Mouse (Mus musculus) 3T3-L1 (cell line): ENCODE results near the gene Cfap97.
A peak's percentile ranks its signal among the peaks of the same experiment; 100 is the strongest.

Source experiments
- DNase-seq: peaks from one replicate; pipeline ENCODE4 v3.0.0-alpha.2; 2015; ENCODE audit warnings: low read depth, low spot score

The Cfap97 gene

GRCm38 (mm10) chr8:46153042-46153441 lies 1.5 kb downstream of the Cfap97 start:
- no peak for DNase-seq

- peak; percentile 90 for DNase-seq
Observed at GRCm38 (mm10) chr8:46162953-46163869, 11.6 kb downstream of the Cfap97 start.

- DNase-seq = no peak
Observed at GRCm38 (mm10) chr8:46163870-46164190, 12.3 kb downstream of the Cfap97 start.

GRCm38 (mm10) chr8:46173651-46174050 lies 22.1 kb downstream of the Cfap97 start:
- DNase-seq = no peak

- no peak for DNase-seq
Observed at GRCm38 (mm10) chr8:46180136-46180535, 28.6 kb downstream of the Cfap97 start.

- peak; percentile 81 for DNase-seq
Observed at GRCm38 (mm10) chr8:46185361-46185760, 33.8 kb downstream of the Cfap97 start.

GRCm38 (mm10) chr8:46193100-46193499 lies 41.5 kb downstream of the Cfap97 start:
- no peak for DNase-seq

GRCm38 (mm10) chr8:46196877-46197276 lies 45.3 kb downstream of the Cfap97 start:
- peak; percentile 51 for DNase-seq

GRCm38 (mm10) chr8:46197673-46198072 lies 46.1 kb downstream of the Cfap97 start:
- DNase-seq = no peak

GRCm38 (mm10) chr8:46202350-46202749 lies 50.8 kb downstream of the Cfap97 start:
- DNase-seq = no peak

GRCm38 (mm10) chr8:46204301-46204700 lies 52.7 kb downstream of the Cfap97 start:
- no peak for DNase-seq

- peak; percentile 51 for DNase-seq
Observed at GRCm38 (mm10) chr8:46204974-46205640, 53.5 kb downstream of the Cfap97 start.

- DNase-seq = no peak
Observed at GRCm38 (mm10) chr8:46206107-46206506, 54.5 kb downstream of the Cfap97 start.

GRCm38 (mm10) chr8:46208354-46208753 lies 56.8 kb downstream of the Cfap97 start:
- no peak for DNase-seq

GRCm38 (mm10) chr8:46209057-46209456 lies 57.5 kb downstream of the Cfap97 start:
- no peak for DNase-seq

- DNase-seq = peak; percentile 89
Observed at GRCm38 (mm10) chr8:46210404-46211315, 59.1 kb downstream of the Cfap97 start, which contains the start of gene Slc25a4. Gene Slc25a4 (minus strand): TSS chr8:46211284.

- DNase-seq = no peak
Observed at GRCm38 (mm10) chr8:46211611-46212071, 60.1 kb downstream of the Cfap97 start.

- DNase-seq = no peak
Observed at GRCm38 (mm10) chr8:46212194-46212593, 60.6 kb downstream of the Cfap97 start.

GRCm38 (mm10) chr8:46213971-46214480 lies 62.5 kb downstream of the Cfap97 start:
- no peak for DNase-seq

GRCm38 (mm10) chr8:46216838-46217237 lies 65.3 kb downstream of the Cfap97 start:
- peak; percentile 36 for DNase-seq

- DNase-seq = no peak
Observed at GRCm38 (mm10) chr8:46220566-46220965, 69.0 kb downstream of the Cfap97 start.
